Mouse (Mus musculus) limb, embryonic 12.5 days (tissue): ENCODE data around the gene Rsl1. TPM values are rescaled to one million over a fixed set of nuclear protein-coding genes. Genes with fewer than 3 reads are reported as not detected.
"Not testable (repeated sequence)": the region's sequence is repeated elsewhere in the genome, so short reads cannot be mapped to it uniquely, and the experiment has no call there.

Experiments used
- ATAC-seq: fragments of 200-750 bp; cut with Nextera tagmentation; 2 replicates; pipeline ENCODE4 v1.8.0; 2017; ENCODE audit warnings: low read depth, moderate TSS enrichment; ENCODE audit not compliant: insufficient number of reproducible peaks, insufficient read depth, low FRiP score, low TSS enrichment
- H3K27ac ChIP-seq: fragments of 300-500 bp; sonication (generic); 2 replicates; pipeline ENCODE4 v1.5.1; 2016; ENCODE audit warnings: mild to moderate bottlenecking, moderate library complexity
- H3K27me3 ChIP-seq: fragments of 300-500 bp; sonication (generic); 2 replicates; pipeline ENCODE4 v1.6.1; 2016; ENCODE audit warnings: mild to moderate bottlenecking, moderate library complexity
- H3K36me3 ChIP-seq: fragments of 300-500 bp; sonication (generic); 2 replicates; pipeline ENCODE4 v1.6.1; 2016; ENCODE audit warnings: mild to moderate bottlenecking, moderate library complexity
- H3K4me1 ChIP-seq: fragments of 300-500 bp; sonication (generic); replicated peaks from 2 replicates; pipeline ENCODE4 v1.6.1; 2016
- H3K4me2 ChIP-seq: fragments of 300-500 bp; sonication (generic); 2 replicates; pipeline ENCODE4 v1.6.1; 2016; ENCODE audit warnings: mild to moderate bottlenecking, moderate library complexity
- H3K4me3 ChIP-seq: fragments of 300-500 bp; sonication (generic); replicated peaks from 2 replicates; pipeline ENCODE4 v1.5.1; 2016; ENCODE audit warnings: mild to moderate bottlenecking
- H3K9ac ChIP-seq: fragments of 300-500 bp; sonication (generic); replicated peaks from 2 replicates; pipeline ENCODE4 v1.6.1; 2016; ENCODE audit warnings: mild to moderate bottlenecking, moderate library complexity
- H3K9me3 ChIP-seq: fragments of 300-500 bp; sonication (generic); 2 replicates; pipeline ENCODE4 v1.6.1; 2016; ENCODE audit warnings: mild to moderate bottlenecking, moderate library complexity
- WGBS: fragments of 180-500 bp; shearing (Covaris S2); methylation state at CpG from one replicate; pipeline ENCODE4 v1.1.7; 2016; 5-methylcytosine and 5-hydroxymethylcytosine counted together
- polyA plus RNA-seq: library from polyadenylated mRNA; unstranded; fragments of >200 nt; fragmentation: Nextera tagmentation; extraction: Ambion mirVana; gene quantifications from 2 replicates; pipeline ENCODE4 v1.2.1, GENCODE M21; 2016

Rsl1 gene
- 7.6 and 8.1 TPM in 2 replicates for polyA plus RNA-seq

DNA sequence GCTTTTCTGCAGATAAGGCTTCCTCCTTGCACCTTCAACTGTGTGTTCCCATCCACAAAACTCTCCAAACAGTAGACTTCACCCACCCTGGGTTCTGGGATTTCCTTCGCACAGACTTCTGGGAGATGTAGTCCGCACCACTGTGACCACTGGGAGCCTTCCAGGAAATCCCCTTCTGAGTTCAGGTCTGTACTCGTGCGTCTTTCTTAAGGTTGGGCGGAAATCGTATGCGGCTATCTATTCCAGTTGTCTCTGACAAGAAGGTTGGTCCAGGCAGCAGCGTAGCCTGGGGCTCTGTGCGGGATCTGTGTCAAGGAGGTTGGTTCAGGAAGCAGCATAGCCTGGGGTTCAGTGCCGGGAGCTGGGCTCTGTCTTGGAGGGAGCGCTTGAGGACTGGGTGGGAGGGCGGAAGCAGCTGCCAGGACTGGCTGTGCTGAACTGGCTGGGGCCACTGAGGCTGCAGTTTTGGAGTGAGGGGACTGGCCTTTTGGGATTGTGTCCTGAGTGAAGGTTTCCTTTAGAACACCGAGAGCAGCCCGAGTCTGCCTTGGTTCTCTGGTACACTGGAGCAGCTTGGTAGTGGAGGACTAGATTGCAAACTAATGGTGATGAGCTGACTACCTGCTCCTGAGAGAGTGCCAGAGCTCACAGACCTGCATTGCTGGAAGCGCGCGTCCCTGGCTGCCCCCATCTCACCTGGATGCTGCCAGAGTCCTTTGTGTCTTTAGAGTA is at the start of gene Rsl1:
Gene Rsl1, plus strand, starts transcription at position 192 of the 732 bp plus-strand sequence.
- not testable (repeated sequence) for H3K36me3 ChIP-seq, H3K4me1 ChIP-seq, H3K27ac ChIP-seq, H3K27me3 ChIP-seq, H3K9me3 ChIP-seq
- peak; percentile 99 for ATAC-seq
- 1% methylated on average over 17 of the region's 17 CpGs for WGBS
- H3K4me3 ChIP-seq = peak within 1 kb of the TSS; percentile 63
- H3K9ac ChIP-seq = peak within 1 kb of the TSS; percentile 59
- H3K4me2 ChIP-seq = peak within 1 kb of the TSS; percentile 61

DNA sequence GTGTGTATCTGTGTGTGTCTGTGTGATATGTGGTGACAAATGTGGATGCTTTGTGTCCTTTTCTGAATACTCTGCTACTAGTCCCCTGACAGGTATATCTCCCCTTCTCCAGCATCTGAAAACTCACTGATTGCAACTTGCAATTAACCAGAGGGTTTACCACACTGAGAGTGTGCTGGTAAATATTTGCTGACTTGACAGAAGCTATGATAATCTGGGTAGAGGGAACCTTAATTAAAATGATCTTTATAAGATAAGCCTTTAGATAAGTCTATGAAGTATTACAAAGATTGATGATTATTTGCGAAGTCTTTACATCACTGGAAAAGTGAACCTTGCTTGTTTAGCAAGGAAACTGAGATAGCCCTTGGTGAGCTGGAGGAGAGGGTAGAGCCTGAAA is 48.5 kb upstream of the Rsl1 start:
- Histone ChIP-seq H3K4me2 (no peak overlapping the region), H3K9me3 (no peaks in the 10 kb centered on the region), H3K4me1 (no peaks in the 10 kb centered on the region; the same call in 1 of the 2 replicates), H3K4me3 (no peak overlapping the region), H3K36me3 (no peaks in the 10 kb centered on the region), H3K27ac (no peak overlapping the region), H3K9ac (no peak overlapping the region), H3K27me3 (no peaks in the 10 kb centered on the region)
- WGBS = 92% methylated on average over 1 of the region's 1 CpGs
- ATAC-seq = no peak

DNA sequence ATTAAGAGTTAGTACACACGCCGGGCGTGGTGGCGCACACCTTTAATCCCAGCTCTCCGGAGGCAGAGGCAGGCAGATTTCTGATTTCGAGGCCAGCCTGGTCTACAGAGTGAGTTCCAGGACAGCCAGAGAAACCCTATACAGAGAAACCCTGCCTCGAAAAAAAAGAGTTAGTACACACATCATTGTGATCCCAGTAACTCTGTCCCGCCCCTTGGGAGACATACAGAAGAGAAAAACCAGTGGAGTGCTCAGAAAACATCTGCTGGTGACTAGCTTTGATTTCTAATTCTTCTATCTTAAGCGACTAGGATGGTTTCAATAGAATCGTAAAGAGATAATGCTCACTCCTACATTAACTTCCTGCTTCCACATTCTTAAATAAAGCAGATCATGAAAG is 45.5 kb upstream of the Rsl1 start:
- H3K27me3 ChIP-seq, ATAC-seq, H3K36me3 ChIP-seq, H3K27ac ChIP-seq, H3K9ac ChIP-seq, H3K4me1 ChIP-seq, H3K4me3 ChIP-seq, H3K9me3 ChIP-seq: not testable (repeated sequence)
- H3K4me2 ChIP-seq = peak overlapping the region; percentile 72
- 78% methylated on average over 10 of the region's 10 CpGs for WGBS

DNA sequence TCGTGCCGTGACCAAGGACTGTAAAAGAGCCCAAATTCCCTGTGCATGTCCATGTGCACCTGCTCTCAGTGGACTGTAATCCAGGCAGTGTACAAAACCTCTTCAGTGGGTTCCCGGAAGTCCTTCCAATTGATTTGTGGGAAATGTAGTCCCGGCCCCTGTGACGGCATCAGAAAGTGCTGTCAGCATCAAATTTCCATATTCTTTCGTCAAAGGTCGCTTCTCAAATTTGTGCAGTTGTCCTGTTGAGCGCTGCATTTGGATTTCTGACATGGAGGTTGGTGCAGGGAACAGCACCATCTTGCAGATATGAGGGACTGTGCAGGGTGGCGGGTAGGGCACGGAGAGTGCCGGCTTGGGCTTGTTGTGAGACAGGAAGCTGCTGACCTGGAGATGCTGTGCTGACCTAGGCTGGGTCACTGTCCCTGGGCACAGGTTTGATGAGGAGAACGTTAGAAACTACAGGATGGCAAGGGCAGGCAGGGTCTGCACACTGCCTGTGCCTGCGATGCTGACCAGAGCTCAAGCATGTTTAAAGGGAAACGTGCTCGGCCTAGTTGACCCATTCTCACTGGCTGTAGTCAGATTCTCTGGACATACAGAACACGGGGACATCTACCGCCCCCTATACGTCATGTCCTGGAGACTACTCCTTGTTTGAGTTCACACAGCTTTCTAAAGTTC is 44.8 kb upstream of the Rsl1 start:
- no peaks in the 10 kb centered on the region for H3K27me3 ChIP-seq
- no peaks in the 10 kb centered on the region for H3K9me3 ChIP-seq
- H3K4me2 ChIP-seq = peak overlapping the region; percentile 72
- H3K4me1 ChIP-seq = no peaks in the 10 kb centered on the region; the same call in 1 of the 2 replicates
- peak overlapping the region; percentile 66 for H3K4me3 ChIP-seq
- H3K36me3 ChIP-seq = no peaks in the 10 kb centered on the region
- 3% methylated on average over 18 of the region's 18 CpGs for WGBS
- peak; percentile 93 for ATAC-seq
- H3K9ac ChIP-seq = peak overlapping the region; percentile 72
- H3K27ac ChIP-seq = no peak overlapping the region

DNA sequence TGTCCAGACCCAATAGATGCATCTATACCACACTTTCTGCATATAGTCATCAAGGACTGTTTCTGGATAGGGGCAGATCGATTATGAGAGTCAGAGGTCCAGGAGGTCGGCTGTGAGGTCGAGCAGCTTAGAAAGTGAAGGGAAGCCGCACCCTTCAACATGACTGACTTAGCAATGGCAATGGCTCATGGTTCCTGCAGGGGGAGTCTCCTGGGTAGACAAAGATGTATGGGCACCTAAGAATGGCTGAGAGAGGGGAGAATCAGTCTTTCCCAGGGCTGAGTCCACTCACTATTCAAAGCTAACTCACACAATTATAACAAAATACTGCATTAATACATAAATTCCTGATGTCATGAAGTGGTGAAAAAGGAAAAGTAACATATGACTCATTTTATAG is 6.9 kb upstream of the Rsl1 start:
- 58% methylated on average over 4 of the region's 4 CpGs for WGBS
- not testable (repeated sequence) for ATAC-seq

DNA sequence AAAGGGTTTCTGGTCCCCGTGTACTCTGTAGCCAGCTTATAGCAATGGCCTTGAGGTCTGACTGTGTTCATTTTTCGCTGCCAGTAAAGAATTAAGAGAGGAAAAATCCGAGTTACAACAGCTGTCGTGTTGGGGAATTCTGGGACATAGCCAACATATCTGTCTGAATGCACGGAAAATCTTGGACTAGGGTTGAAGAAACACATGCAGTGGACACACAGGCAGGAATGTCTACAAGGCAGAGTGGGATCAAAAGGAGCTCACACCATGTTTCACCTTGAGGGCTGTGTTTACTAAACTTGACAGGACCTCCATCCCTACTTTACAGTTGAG is 707 bp downstream of the Rsl1 start:
- Histone ChIP-seq H3K4me1 (no peaks in the 10 kb centered on the region), H3K4me2 (peak overlapping the region; percentile 61), H3K9ac (peak overlapping the region; percentile 59; the same call in 1 of the 2 replicates), H3K27me3 (no peaks in the 10 kb centered on the region), H3K36me3 (peaks cover 9% of the 10 kb centered on the region; the same call in 1 of the 2 replicates), H3K27ac (no peak overlapping the region), H3K4me3 (peak overlapping the region; percentile 63), H3K9me3 (no peaks in the 10 kb centered on the region)
- 36% methylated on average over 5 of the region's 5 CpGs for WGBS
- no peak for ATAC-seq

More for the DNA sequence above, 6.9 kb upstream of the Rsl1 start:
- not testable (repeated sequence) for H3K27ac ChIP-seq, H3K9ac ChIP-seq, H3K36me3 ChIP-seq, H3K27me3 ChIP-seq, H3K9me3 ChIP-seq, H3K4me2 ChIP-seq, H3K4me1 ChIP-seq, H3K4me3 ChIP-seq

DNA sequence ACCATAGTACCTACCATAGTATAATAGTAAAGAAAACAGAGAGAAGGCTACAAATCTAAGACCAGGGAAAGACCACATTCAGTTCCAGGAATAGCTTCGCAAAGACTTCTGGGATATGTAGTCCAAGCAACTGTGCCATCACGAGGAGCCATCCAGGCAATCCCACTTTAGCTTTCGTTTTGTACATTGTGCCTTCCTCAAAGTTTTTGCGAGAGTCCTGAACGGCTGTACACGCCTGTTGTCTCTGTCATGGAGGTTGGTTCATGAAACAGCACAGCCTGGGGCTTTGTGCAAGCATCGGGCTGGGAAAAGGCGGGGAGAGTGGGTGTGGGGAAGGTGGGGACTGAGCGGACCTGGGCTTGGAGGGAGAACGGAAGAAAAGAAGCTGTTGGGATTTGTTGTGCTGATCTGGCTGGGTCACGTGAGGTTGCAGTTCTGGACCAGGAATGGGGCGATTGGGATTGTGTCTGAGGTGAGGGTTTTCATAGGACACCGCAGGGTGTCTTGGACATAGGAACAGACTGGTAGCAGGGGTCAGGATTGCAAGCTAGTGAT is 21.4 kb downstream of the Rsl1 start, which contains the start of gene Zfp455:
Gene Zfp455, plus strand, starts transcription at position 167 of the 555 bp plus-strand sequence.
- Histone ChIP-seq H3K9ac (peak within 1 kb of the TSS; percentile 72), H3K4me2 (peak within 1 kb of the TSS; percentile 63), H3K9me3 (no peaks in the 10 kb centered on the region), H3K27me3 (no peaks in the 10 kb centered on the region), H3K4me1 (no peaks in the 10 kb centered on the region; the same call in 1 of the 2 replicates), H3K27ac (0 out of 2 replicates have a peak within 1 kb of the TSS, but pooled peaks have one; percentile 23), H3K36me3 (no peaks in the 10 kb centered on the region), H3K4me3 (peak within 1 kb of the TSS; percentile 66)
- 2% methylated on average over 13 of the region's 13 CpGs for WGBS
- ATAC-seq = peak; percentile 93

DNA sequence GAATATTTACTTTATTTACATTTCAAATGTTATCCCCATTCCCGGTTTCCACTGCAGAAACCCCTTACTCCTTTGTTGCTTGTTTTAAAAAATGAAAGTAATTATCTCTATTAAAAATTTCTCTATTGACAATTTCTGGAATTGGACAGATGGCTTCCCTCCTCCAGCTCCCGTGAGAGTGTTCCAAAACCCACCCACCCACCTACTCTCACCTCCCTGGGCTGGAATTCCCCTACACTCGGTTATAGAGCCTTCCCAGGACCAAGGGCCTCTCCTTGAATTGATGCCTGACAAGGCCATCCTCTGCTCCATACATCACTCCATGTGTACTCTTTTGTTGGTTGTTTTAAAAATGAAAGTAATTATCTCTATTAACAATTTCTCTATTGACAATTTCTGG is 28.7 kb downstream of the Rsl1 start:
- Histone ChIP-seq H3K27ac (no peak overlapping the region), H3K9me3 (no peaks in the 10 kb centered on the region), H3K27me3 (no peaks in the 10 kb centered on the region), H3K4me1 (no peaks in the 10 kb centered on the region), H3K4me2 (no peak overlapping the region), H3K4me3 (no peak overlapping the region), H3K9ac (no peak overlapping the region), H3K36me3 (peaks cover 5% of the 10 kb centered on the region; the same call in 1 of the 2 replicates)
- ATAC-seq = no peak
- 77% methylated on average over 3 of the region's 3 CpGs for WGBS

DNA sequence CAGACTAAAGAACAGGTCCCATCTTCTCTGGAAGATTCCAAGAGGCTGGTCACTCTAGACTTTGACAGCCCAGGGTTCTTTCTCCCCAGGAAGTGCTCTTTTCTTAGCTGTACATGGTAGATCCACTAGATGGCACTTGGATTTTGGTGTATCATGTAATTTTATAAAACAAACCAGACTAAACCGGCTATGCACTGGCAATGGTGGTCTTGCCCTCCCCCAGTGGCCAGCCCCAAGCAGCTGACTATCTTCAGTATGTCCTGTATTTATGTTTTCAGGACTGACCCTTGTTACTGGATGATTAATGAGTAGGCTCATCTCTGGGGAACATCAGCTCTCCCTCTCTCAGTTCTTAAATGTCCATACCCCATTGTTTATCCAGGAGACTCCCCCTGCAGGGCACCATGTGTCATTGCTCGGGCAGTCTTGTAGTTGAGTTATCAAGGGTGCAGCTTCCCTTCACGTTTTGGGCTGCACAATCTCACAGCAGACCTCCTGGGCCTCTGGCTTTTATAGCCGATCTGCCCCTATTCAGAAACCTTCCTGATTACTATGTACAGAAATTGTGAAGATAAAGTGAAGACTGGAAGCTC is 41.1 kb downstream of the Rsl1 start:
- 66% methylated on average over 4 of the region's 4 CpGs for WGBS
- no peaks in the 10 kb centered on the region for H3K27me3 ChIP-seq
- H3K4me3 ChIP-seq = no peak overlapping the region
- 0 out of 2 replicates have a peak, but pooled peaks cover 3% of the 10 kb centered on the region for H3K9me3 ChIP-seq
- no peak overlapping the region for H3K27ac ChIP-seq
- no peaks in the 10 kb centered on the region for H3K36me3 ChIP-seq
- ATAC-seq = no peak
- no peaks in the 10 kb centered on the region for H3K4me1 ChIP-seq
- no peak overlapping the region for H3K4me2 ChIP-seq
- H3K9ac ChIP-seq = no peak overlapping the region
